Mouse (Mus musculus) spleen, postnatal 10 days (tissue): Measurements from ENCODE around the gene Extl1.

Experiments used
- DNase-seq, 2 experiments: peaks; one replicate each; pipeline ENCODE4 v3.0.0; 2021 to 2022; ENCODE audit warnings: low spot score in 2 of 2

Gene Extl1

DNA sequence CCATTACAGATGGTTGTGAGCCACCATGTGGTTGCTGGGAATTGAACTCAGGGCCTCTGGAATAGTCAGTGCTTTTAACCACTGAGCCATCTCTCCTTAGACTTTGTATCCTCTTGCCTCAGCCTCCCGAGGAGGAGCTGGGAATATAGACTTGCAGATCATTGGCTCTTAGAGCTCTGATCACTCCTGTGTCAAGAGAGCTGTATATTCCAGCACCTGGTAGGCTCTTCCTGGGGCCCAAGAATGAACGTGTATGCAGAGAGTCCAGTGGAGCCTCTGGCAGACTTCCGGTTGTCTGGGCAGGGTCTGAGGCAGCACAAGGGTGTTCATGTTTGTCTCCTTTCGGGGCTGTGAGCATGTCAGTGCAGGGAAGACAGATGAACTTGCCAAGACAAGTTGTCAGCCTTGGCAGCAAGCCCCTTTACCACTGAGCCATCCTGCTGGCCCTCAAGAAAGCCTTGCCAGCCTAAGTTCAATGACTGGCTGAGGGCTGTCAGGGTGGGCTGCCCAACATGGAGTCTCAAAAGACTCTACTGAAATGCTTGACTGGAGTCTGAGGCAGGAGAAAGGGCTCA lies 69.5 kb downstream of the Extl1 start:
- DNase-seq, result no peak

DNA sequence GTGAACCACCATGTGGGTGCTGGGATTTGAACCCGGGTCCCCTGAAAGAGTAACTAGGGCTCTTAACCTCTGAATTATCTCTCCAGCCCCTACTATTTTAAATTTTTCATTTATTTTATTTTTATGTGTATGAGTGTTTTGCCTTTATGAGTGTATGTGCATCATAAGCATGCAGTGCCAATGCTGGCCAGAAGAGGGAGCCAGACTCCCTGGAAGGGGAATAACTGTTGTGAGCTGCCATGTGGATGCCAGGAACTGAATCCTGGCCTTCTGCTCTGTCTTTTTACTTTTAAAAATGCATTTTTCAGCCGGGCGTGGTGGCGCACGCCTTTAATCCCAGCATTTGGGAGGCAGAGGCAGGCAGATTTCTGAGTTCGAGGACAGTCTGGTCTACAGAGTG lies 70.7 kb downstream of the Extl1 start:
- peak in 1 of 2 experiments; percentile 52 for DNase-seq

DNA sequence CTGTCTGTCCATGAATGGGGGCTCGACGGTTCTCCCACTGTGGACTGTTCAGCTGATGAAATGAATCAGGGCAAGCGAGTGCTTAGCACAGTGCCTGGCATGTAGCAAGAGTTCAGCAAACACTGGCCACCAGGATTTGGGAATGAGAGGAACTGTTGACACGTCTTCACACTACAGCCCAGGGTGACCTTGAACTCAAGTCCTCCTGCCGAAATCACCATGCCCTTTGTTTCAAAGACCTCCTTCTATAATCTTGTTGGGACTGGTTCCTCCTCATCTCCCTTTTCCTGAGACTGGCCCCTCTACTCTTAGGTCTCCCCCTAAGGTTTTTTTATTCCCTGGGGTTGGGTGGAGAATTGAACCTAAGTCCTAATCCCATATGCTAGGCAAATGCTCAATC lies 71.3 kb downstream of the Extl1 start:
- no peak for DNase-seq

GRCm38 (mm10) chr4:134311784-134312183 lies 71.9 kb downstream of the Extl1 start:
- no peak for DNase-seq

DNA sequence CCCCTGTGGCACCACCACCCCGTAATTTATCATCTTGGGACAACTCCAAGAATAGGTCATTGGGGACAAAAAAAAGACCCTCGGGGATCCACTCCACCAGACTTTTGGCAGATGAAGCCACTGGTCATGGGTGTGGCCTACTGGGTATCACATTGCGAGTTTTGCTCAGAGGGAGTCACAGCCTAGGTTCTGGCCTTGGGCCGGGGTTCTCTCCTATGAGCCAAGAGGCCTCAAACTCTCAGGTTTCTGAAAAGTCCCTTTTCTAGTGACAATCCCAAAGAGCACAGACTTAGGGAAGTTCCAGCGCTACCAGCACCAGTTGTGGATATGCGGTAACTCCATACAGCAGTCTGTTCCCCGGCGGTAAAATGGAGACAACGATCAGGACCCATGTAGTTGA lies 73.0 kb downstream of the Extl1 start:
- no peak for DNase-seq

- DNase-seq, result no peak
These were observed 73.5 kb downstream of the Extl1 start for GRCm38 (mm10) chr4:134310106-134310505.

GRCm38 (mm10) chr4:134307367-134308072 lies 76.1 kb downstream of the Extl1 start:
- DNase-seq, result peak in 1 of 2 experiments; percentile 64

GRCm38 (mm10) chr4:134306963-134307362 lies 76.7 kb downstream of the Extl1 start:
- DNase-seq, result no peak
